Mouse (Mus musculus): ENCODE measurements at regions not wholly inside any gene's neighbourhood (a gene's known extent, or its start where the extent isn't known, plus 50 kb on each side); places are given as distances from the start of the nearest gene placed in this dataset.

DNA sequence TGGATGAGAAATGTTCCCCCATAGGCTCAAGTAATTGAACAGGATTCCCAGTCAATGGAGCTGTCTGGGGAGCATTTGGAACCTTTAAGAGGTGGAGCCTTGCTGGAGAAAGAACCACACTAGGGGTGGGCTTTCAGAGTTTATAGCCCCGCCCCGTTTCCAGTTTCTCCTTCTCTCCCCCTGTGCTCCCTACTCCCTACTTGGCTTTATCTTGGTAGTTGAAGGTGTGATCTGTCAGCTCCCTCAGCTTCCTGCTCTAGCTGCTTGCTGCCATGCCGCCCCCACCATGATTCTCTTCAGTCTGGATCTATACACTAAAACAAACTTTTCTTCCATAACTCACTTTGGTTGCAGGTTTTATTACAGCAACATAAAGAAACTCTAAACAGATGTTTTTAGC lies 59.5 kb upstream of the Pabpc6 start:
- no peak for DNase-seq (ENCODE audit: low spot score in 2 of 2)

DNA sequence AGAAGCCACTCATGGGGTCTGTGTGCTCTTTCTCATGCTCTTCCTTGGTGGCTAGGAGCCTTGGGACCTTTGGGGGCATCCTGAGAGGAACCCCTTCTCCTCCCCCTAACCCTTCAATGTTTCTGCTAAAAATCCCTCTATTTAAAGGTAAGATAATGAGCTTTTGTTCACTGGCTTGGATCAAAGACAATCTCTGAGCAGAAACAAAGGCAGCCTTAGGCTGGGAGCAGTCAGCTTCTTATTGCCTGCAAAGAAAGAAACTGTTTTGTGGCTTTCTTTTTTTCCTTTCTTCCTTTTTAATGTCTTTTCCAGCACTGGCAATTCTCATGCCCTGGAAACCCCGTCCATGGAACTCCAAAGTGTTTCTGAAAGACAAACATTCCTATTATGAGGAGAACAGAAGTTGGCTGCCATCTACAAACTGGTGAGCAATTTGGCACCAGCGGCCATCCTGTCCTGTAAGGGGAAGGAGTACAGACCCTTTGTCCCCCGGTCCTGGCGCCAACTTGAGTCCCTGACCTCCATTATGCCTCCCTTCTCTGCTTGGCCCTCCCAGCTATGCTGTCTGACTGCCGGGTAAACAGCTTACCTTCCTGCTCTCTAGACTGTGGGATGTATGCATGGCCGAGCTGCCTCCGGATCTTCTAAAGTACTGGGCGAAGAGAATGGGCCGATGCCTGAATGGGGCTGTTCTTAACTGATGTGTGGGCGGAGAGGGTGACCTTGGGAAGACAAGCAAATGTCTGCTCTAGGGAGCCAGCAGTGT lies 56.4 kb upstream of the Pabpc6 start:
- peak in 1 of 2 experiments; percentile 20 for DNase-seq (ENCODE audit: low spot score in 2 of 2)

DNA sequence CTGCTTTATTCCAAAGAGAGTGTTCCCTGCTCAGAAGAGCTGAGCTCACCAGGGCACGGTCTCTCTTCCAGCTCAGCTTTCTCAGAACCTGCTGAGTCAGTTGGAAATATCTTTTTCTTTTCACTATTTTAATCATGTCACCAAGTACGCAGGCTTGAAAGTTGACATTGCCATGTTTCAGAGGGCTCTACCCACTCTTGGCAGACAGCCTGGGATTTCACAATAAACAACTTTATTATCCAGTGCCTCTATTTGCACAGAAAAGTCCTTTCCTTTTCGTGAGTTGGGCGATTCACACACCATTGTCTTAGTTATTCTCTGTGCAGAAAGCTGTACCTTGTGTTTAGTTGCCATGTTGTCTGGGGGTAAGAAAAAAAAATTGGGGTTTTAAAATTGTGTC lies 54.0 kb upstream of the Pabpc6 start:
- DNase-seq (ENCODE audit: low spot score in 2 of 2) = no peak

DNA sequence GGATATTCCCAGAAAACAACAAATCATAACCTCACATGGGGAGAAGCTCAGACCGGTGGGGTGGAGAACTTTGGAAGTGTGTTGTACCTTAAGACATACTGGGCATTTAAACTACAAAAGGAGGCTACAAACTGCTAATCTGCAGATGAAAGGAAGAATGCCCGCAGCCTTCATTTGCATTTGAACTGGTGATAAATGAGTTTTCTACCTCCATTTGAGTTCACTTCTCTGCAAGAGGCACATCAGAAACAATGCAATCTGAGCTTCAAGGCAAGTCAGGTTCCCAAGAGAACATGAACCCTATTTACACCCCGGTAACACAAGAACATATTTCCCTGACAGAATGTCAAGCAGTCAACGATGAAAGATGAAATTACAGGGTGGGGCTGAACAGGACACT lies 53.2 kb upstream of the Pabpc6 start:
- no peak for DNase-seq (ENCODE audit: low spot score in 2 of 2)

Measured in gastrocnemius, postnatal 4 days (tissue).